Mouse (Mus musculus): ENCODE measurements around the gene Olfr273. TPM values are rescaled to one million over a fixed set of nuclear protein-coding genes. Genes with fewer than 3 reads are reported as not detected.
"Not testable (repeated sequence)": the region's sequence is repeated elsewhere in the genome, so short reads cannot be mapped to it uniquely, and the experiment has no call there.

Olfr273 gene
- total RNA-seq (2021), result not detected

DNA sequence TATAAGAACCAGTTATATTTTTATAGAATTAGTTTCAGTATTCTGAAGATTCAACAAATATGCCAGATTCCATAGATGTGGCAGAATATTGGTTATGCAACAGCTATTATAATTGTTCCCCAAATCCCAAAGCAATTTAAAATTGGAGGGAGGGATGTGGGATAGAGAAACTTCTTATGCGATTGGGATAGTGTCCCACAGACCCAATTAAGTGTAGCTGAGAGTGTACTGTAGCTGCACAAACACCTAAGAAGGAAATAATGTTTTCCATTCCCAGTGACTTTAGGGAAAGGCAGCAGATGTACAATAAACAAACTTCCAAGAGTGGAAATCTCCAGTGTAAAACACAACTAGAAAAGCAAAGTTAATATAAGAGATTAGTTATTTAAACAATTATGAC is at the start of gene Olfr273:
TSS of gene Olfr273 (minus strand) at position 101 of the 400 bp plus-strand sequence.
- no peak for DNase-seq
- intact Hi-C loops (cut with DNase I), result no loop called here

DNA sequence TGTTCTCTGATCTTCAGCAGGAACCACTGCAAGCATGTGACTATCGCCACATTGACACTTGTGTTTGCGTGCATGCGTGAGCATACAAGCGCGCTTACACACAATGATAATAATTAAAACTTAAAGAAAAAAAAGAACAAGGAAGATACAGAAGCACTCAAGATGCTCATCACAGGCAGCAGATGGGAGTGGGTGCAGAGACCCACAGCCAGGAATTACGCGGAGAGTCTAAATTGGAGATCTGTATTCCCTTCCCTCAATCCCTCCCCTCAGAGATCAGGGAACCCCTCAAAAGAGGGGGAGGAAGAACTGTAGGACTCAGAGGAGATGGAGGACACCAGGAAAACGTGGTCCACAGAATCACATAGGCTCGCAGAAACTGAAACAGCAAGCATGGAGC is 5.1 kb upstream of the Olfr273 start:
- DNase-seq, result no peak
- intact Hi-C loops (cut with DNase I), result no loop called here

DNA sequence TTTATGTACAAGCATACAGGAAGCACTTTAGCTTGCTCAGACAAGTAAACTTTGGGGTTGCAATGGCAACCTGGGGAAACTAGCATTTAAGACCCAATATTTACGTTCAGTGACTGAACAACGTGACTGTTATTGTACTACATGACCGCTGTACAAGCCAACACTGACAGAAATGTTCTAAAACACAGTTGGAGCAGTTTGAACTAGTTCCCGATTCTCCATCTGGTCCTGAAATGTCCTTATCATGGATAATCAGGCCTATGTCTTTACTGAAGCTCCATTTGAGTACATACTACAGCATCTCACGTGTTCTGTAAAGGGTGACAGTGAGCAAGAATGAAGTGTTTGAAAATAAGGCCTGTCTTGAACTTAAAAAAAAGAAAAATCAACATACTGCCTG is 9.4 kb downstream of the Olfr273 start:
- DNase-seq, result no peak
- intact Hi-C loops (cut with DNase I), result no loop called here

DNA sequence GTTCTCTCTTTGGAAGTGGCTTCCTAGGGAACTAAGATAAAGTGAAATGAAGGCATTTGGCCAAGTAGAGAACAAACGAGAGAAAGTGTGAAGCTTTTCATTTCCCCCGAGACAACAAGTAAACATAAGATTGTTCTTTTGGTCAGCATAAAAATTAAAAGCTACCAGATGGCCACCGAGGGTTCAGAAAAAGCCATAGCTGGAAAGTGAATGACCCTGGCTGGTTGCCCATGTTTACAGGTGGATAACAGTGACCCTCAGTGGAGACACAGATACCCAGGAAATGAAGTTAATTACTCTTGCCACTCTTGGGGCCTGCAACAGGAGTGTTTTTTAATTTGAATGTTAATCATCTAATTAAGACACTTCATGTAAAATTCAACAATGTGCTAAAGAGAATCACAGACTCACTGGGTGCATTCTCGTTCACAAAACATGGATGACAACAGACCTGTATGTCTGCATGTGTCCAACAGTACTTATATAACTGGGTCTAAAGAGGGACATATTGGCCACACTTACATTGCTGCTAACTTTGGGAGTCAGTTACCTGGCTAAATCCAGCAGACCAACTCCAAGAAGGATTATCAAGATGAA is 9.9 kb downstream of the Olfr273 start:
- peak; percentile 77 for DNase-seq
- intact Hi-C loops (cut with DNase I), result no loop called here

DNA sequence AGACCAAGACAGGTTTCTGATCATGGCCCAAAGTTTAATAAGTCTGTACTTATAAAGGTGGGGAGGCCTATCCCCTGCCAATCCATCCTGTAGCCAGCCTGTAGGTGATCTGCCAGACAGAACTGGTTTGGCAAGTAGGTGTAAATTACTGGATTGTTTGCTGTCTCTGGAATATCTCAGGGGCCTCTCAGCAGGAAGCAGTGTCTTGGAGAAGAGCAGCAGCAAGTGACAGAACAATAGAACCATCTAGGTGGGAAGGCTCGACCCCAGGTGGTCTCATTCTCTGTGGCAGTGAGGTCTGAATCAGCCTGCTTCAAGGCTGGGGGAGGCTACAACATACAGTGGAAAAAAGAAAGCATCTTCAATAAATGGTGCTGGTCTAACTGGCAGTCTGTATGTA is 13.6 kb downstream of the Olfr273 start:
- intact Hi-C loops (cut with DNase I); DNase-seq: not testable (repeated sequence)

DNA sequence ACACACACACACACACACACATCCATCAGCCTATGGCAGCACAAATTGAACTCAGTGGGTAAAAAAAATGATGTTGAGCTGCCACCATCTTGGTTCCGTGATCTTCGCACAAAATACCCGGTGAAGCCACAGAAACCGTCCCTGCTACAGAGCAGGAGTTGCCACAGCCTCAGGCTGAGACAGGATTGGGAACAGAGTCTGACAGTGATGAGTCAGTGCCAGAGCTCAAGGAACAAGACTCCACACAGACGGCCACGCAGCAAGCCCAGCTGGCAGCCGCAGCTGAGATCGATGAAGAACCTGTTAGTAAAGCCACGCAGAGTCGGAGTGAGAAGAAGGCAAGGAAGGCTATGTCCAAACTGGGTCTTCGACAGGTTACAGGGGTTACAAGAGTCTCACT is 37.7 kb downstream of the Olfr273 start:
- DNase-seq, result no peak
- intact Hi-C loops (cut with DNase I), result no loop called here

DNA sequence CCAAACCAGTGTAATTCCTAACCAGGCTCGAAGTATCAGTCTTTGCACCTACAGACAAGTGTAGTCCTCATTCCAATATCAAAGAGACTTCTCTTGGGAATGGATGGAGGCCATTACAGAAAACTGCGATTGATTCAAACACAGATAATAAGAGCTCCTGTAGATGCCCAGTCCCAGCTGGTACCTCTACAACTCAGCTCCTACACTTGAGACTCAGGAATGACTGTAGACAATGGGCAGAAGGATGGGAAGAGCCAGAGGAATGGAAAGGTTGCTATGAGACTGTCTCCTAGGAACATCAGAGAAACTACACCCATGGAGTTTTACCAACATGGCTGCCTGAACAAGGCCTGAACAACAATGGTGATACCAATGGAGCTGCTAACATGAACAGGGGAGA is 44.7 kb downstream of the Olfr273 start, which contains the start of gene Olfr275:
TSS of gene Olfr275 (plus strand) at position 301 of the 400 bp plus-strand sequence.
- intact Hi-C loops (cut with DNase I), result loop anchor here (10.0 kb wide), 1 partner anchor 170 kb away; the partner anchor contains the start of gene Nipsnap3a
- DNase-seq, result no peak

DNA sequence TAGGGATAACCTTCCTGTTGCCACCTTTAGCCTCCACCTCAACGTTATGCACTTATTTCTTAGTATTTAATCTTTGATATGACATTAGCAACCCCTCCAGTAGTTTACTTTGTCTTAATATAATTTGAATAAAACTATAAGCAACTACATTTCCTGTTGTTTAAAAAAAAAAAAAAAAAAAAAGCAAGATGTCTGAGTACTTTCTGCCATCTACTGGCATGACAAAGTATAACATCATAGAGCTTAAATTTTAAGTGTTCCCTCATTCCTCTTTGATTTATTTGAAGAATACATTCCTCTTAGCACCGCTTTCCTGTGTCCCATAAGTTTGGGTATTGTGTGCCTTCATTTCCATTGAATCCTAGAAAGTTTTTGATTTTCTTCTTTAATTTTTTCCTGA is 47.2 kb downstream of the Olfr273 start:
- intact Hi-C loops (cut with DNase I), result loop anchor here (10.0 kb wide), 1 partner anchor 173 kb away; the partner anchor contains the start of gene Nipsnap3a

More for the DNA sequence above, 47.2 kb downstream of the Olfr273 start:
- DNase-seq, result no peak

Other genes starting within 250 kb of the Olfr273 start
- gene Olfr275, start 44.6 kb downstream of the Olfr273 start, total RNA-seq (2021), result not detected
- gene Olfr272, start 59.9 kb upstream of the Olfr273 start, total RNA-seq (2021), result not detected
- not detected for gene Olfr270, start 105.3 kb upstream of the Olfr273 start, total RNA-seq (2021)
- gene Nipsnap3a, start 130.0 kb upstream of the Olfr273 start, total RNA-seq (2021), result not detected
- gene Nipsnap3b, start 152.6 kb upstream of the Olfr273 start, total RNA-seq (2021), result 10 to 100 TPM; 50.5 to 50.6 TPM

Data from left cerebral cortex, postnatal 4 days (tissue).